Mouse (Mus musculus) kidney, embryonic 14.5 days (tissue): ENCODE results near the gene Pkp3. TPM values are rescaled to one million over a fixed set of nuclear protein-coding genes. Genes with fewer than 3 reads are reported as not detected.
A peak's percentile ranks its signal among the peaks of the same experiment; 100 is the strongest.

ENCODE experiments used
- ATAC-seq: fragments of 200-750 bp; cut with Nextera tagmentation; 2 replicates; pipeline ENCODE4 v1.8.0; 2017; ENCODE audit warnings: moderate number of reproducible peaks, mild to moderate bottlenecking, moderate TSS enrichment, moderate library complexity; ENCODE audit not compliant: low FRiP score, low TSS enrichment
- H3K27ac ChIP-seq: fragments of 300-500 bp; sonication (generic); 2 replicates; pipeline ENCODE4 v1.5.1; 2014; ENCODE audit warnings: low read depth, mild to moderate bottlenecking, low read length, moderate library complexity, mixed read lengths
- H3K27me3 ChIP-seq: fragments of 300-500 bp; sonication (generic); 2 replicates; pipeline ENCODE4 v1.6.1; 2014; ENCODE audit warnings: mild to moderate bottlenecking, low read length; ENCODE audit not compliant: control insufficient read depth, insufficient read depth
- H3K36me3 ChIP-seq: fragments of 300-500 bp; sonication (generic); 2 replicates; pipeline ENCODE4 v1.6.1; 2014; ENCODE audit warnings: low read length, mixed read lengths; ENCODE audit not compliant: control insufficient read depth, insufficient read depth
- H3K4me1 ChIP-seq: fragments of 300-500 bp; sonication (generic); 2 replicates; pipeline ENCODE4 v1.6.1; 2014; ENCODE audit warnings: low read length, mixed read lengths; ENCODE audit not compliant: control insufficient read depth, insufficient read depth
- H3K4me2 ChIP-seq: fragments of 300-500 bp; sonication (generic); replicated peaks from 2 replicates; pipeline ENCODE4 v1.6.1; 2014; ENCODE audit warnings: low read depth, mild to moderate bottlenecking, low read length
- H3K4me3 ChIP-seq: fragments of 300-500 bp; sonication (generic); 2 replicates; pipeline ENCODE4 v1.5.1; 2014; ENCODE audit warnings: mild to moderate bottlenecking, low read length
- H3K9ac ChIP-seq: fragments of 300-500 bp; sonication (generic); 2 replicates; pipeline ENCODE4 v1.6.1; 2014; ENCODE audit warnings: low read depth, mild to moderate bottlenecking, low read length, moderate library complexity
- H3K9me3 ChIP-seq: fragments of 300-500 bp; sonication (generic); 2 replicates; pipeline ENCODE4 v1.6.1; 2016; ENCODE audit warnings: low read length; ENCODE audit not compliant: control insufficient read depth
- WGBS: fragments of 180-500 bp; shearing (Covaris S2); extraction: QIAGEN DNeasy Blood & Tissue Kit; methylation state at CpG from one replicate; pipeline ENCODE4 v1.1.7; 2014; 5-methylcytosine and 5-hydroxymethylcytosine counted together
- polyA plus RNA-seq: library from polyadenylated mRNA; unstranded; fragments of >200 nt; fragmentation: Nextera tagmentation; extraction: Ambion mirVana; gene quantifications from 2 replicates; pipeline ENCODE4 v1.2.1, GENCODE M21; 2014

The Pkp3 gene
- polyA plus RNA-seq, 1 experiment from 2014 or later: 4.3 TPM

- no peak overlapping the region for H3K4me3 ChIP-seq
- no peak overlapping the region for H3K4me2 ChIP-seq
- WGBS: 32% methylated on average over 5 of the region's 5 CpGs
- H3K36me3 ChIP-seq: no peaks in the 10 kb centered on the region
- ATAC-seq: peak; percentile 75; the same call in 1 of the 2 replicates
- H3K9ac ChIP-seq: no peak overlapping the region
- H3K4me1 ChIP-seq: 0 out of 2 replicates have a peak, but pooled peaks cover 3% of the 10 kb centered on the region
- no peaks in the 10 kb centered on the region for H3K27me3 ChIP-seq
- H3K27ac ChIP-seq: peak overlapping the region; percentile 89
- H3K9me3 ChIP-seq: no peaks in the 10 kb centered on the region
These were observed 36.4 kb upstream of the Pkp3 start for GRCm38 (mm10) chr7:141041661-141042060.

GRCm38 (mm10) chr7:141042539-141042938 lies 35.5 kb upstream of the Pkp3 start:
- no peaks in the 10 kb centered on the region for H3K36me3 ChIP-seq
- H3K4me1 ChIP-seq: peaks cover 8% of the 10 kb centered on the region; the same call in 1 of the 2 replicates
- no peak overlapping the region for H3K4me2 ChIP-seq
- H3K27me3 ChIP-seq: no peaks in the 10 kb centered on the region
- no peak overlapping the region for H3K9ac ChIP-seq
- no peaks in the 10 kb centered on the region for H3K9me3 ChIP-seq
- ATAC-seq: no peak
- H3K27ac ChIP-seq: no peak overlapping the region
- H3K4me3 ChIP-seq: no peak overlapping the region
- 37% methylated on average over 4 of the region's 4 CpGs for WGBS

DNA sequence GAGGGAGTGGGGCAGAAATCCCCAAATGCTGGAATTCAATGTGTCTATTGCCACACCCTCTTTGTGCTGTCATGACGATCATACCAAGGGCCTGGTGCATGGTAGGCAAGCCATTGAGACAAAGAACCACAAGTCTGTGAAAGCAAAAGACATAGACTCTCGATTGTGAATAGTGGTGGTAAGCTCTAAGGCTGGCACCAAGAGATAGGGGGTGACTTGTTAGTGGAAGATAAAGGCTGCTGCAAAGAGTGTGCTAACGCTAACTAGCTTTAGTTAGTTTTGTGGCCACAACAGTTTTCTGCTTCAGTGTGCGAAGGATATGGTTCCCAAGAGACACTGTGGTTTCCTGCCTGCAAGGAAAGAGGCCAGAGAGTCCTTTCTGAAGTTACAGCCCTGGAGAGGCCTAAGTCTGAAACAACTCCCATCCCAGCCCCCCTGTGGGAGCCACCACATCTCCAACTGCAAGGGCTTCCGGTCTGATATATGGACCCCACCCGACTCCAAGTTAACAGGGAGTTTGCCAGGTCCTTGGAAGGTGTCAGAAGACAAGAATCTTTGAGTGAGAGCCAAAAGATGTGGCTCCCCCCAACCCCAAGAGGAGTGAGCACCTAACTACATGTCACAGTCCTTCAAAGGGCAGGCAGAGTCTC lies 31.0 kb upstream of the Pkp3 start:
- peak; percentile 4; the same call in 1 of the 2 replicates for ATAC-seq
- WGBS: 58% methylated on average over 6 of the region's 6 CpGs
- Histone ChIP-seq H3K4me3 (no peak overlapping the region), H3K27ac (peak overlapping the region; percentile 89), H3K4me1 (peaks cover 10% of the 10 kb centered on the region), H3K4me2 (peak overlapping the region; percentile 71; the same call in 1 of the 2 replicates), H3K9me3 (no peaks in the 10 kb centered on the region), H3K36me3 (no peaks in the 10 kb centered on the region), H3K27me3 (no peaks in the 10 kb centered on the region), H3K9ac (no peak overlapping the region)

DNA sequence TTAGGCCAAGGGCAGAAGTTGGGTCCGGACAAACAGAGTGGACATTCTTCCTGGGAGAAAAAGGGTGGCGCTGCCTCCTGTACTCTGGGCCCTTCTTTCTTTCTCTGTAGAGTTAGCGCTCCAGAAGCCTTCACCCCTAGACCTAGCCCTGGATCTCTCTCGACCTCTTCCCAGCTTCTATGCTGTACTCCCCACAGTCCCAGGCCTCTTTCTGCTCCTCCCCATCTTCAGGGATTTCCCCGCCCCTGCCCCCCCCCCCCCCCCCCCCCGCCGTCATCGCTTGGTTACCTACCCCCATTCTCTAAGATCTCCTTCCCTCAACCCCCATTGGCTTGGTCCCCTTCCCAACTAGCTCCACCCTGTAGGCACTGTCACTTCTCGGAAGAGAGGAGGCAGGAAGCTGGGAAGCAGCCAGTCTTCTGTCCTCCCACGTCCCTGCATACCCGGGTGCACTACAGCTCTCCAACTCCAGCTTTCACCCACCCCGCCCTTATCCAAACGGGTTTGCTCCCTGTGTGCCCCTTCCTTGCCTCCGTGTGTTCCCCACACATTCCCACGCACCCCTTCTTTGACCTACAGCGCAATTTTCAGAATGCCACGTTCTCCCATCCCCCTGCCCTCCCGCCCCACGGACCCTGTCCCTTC lies 30.3 kb upstream of the Pkp3 start:
- peak overlapping the region; percentile 36 for H3K4me3 ChIP-seq
- H3K9ac ChIP-seq: peak overlapping the region; percentile 50
- H3K27me3 ChIP-seq: no peaks in the 10 kb centered on the region
- H3K4me2 ChIP-seq: peak overlapping the region; percentile 71
- peak; percentile 92 for ATAC-seq
- no peaks in the 10 kb centered on the region for H3K36me3 ChIP-seq
- peaks cover 10% of the 10 kb centered on the region for H3K4me1 ChIP-seq
- peak overlapping the region; percentile 89 for H3K27ac ChIP-seq
- H3K9me3 ChIP-seq: no peaks in the 10 kb centered on the region
- whole genome bisulfite sequencing: 2% methylated on average over 15 of the region's 19 CpGs

GRCm38 (mm10) chr7:141048226-141049218 lies 29.5 kb upstream of the Pkp3 start:
- Histone ChIP-seq H3K9ac (peak overlapping the region; percentile 50), H3K27me3 (no peaks in the 10 kb centered on the region), H3K9me3 (no peaks in the 10 kb centered on the region), H3K27ac (peak overlapping the region; percentile 86), H3K4me3 (peak overlapping the region; percentile 36), H3K36me3 (no peaks in the 10 kb centered on the region), H3K4me2 (peak overlapping the region; percentile 71), H3K4me1 (peaks cover 10% of the 10 kb centered on the region)
- ATAC-seq: peak; percentile 86
- WGBS: 10% methylated on average over 21 of the region's 21 CpGs

GRCm38 (mm10) chr7:141049326-141049725 lies 28.7 kb upstream of the Pkp3 start:
- Histone ChIP-seq H3K9ac (no peak overlapping the region), H3K4me1 (peaks cover 10% of the 10 kb centered on the region), H3K27ac (no peak overlapping the region), H3K4me3 (no peak overlapping the region), H3K9me3 (no peaks in the 10 kb centered on the region), H3K27me3 (no peaks in the 10 kb centered on the region), H3K36me3 (no peaks in the 10 kb centered on the region), H3K4me2 (no peak overlapping the region)
- ATAC-seq: no peak
- WGBS: 73% methylated on average over 2 of the region's 2 CpGs

- H3K27ac ChIP-seq: no peak overlapping the region
These were observed 26.8 kb upstream of the Pkp3 start for GRCm38 (mm10) chr7:141051060-141051685.

GRCm38 (mm10) chr7:141052016-141052415 lies 26.0 kb upstream of the Pkp3 start:
- Histone ChIP-seq H3K36me3 (no peaks in the 10 kb centered on the region), H3K4me1 (peaks cover 9% of the 10 kb centered on the region), H3K27me3 (no peaks in the 10 kb centered on the region), H3K4me3 (no peak overlapping the region), H3K27ac (no peak overlapping the region), H3K4me2 (no peak overlapping the region), H3K9ac (no peak overlapping the region), H3K9me3 (no peaks in the 10 kb centered on the region)
- WGBS: 82% methylated on average over 4 of the region's 4 CpGs
- ATAC-seq: no peak

More at GRCm38 (mm10) chr7:141051060-141051685, 26.8 kb upstream of the Pkp3 start:
- H3K4me2 ChIP-seq: no peak overlapping the region
- no peaks in the 10 kb centered on the region for H3K9me3 ChIP-seq
- H3K9ac ChIP-seq: no peak overlapping the region
- no peaks in the 10 kb centered on the region for H3K27me3 ChIP-seq
- 70% methylated on average over 17 of the region's 17 CpGs for WGBS
- no peak for ATAC-seq
- no peaks in the 10 kb centered on the region for H3K36me3 ChIP-seq
- H3K4me1 ChIP-seq: peaks cover 10% of the 10 kb centered on the region
- no peak overlapping the region for H3K4me3 ChIP-seq
